ENCODE assay signal across 27 mouse cellular contexts in genomic region chr17:25762591-25762990, GRCm38 (mm10). TPM values are rescaled to one million over a fixed set of nuclear protein-coding genes. Genes with fewer than 3 reads are reported as not detected.
A peak's percentile ranks its signal among the peaks of the same experiment; 100 is the strongest.
DNase-seq lines count a peak whose midpoint lies in the region; TF ChIP-seq lines count a peak whose summit lies in the region.
"Had no signal": no experiment of that assay in that cellular context is flagged by ENCODE, and none has a peak within 500 bp of the region (broad histone marks: within the 10 kb centered on the region; RNA-seq: fewer than 3 reads in every experiment).

No protein-coding gene starts in this region.

- H3K36me3 ChIP-seq in ES-Bruce4 (ENCODE audit: control insufficient read depth, insufficient read depth, low read length, poor library complexity, severe bottlenecking), result no peaks in the 10 kb centered on the region
- H3K36me3 ChIP-seq: embryonic facial prominence, embryonic 13.5 days; embryonic facial prominence, embryonic 15.5 days; forebrain, embryonic 10.5 days; forebrain, embryonic 12.5 days; forebrain, embryonic 15.5 days had no signal

- no peak for TF ChIP-seq EP300 in ES-Bruce4 (IDR thresholded peaks at IDR 0.05; ENCODE audit: insufficient read depth, low read depth, low read length)

- TF ChIP-seq POLR2A in ES-Bruce4 (IDR thresholded peaks at IDR 0.05; ENCODE audit: insufficient read depth, low read length), result no peak

- no peaks in the 10 kb centered on the region for H3K9me3 ChIP-seq in ES-Bruce4 (replicated peaks; ENCODE audit: control insufficient read depth, insufficient read depth, low read length, poor library complexity, severe bottlenecking)
- H3K9me3 ChIP-seq: embryonic facial prominence, embryonic 13.5 days; embryonic facial prominence, embryonic 15.5 days; forebrain, embryonic 10.5 days; forebrain, embryonic 12.5 days; forebrain, embryonic 15.5 days had no signal

- intact Hi-C loops in left cerebral cortex, adult 2 months (cut with DNase I), result no loop called here

- H3K4me1 ChIP-seq in ES-Bruce4 (ENCODE audit: control insufficient read depth, insufficient read depth, low read length), result peaks cover 7% of the 10 kb centered on the region
- H3K4me1 ChIP-seq: embryonic facial prominence, embryonic 13.5 days; embryonic facial prominence, embryonic 15.5 days had no signal

- DNase-seq in left cerebral cortex, adult 2 months (ENCODE audit: extremely low spot score in 1 of 2, low spot score in 2 of 2), result no peak
- DNase-seq in left cerebral cortex, adult 9 months (ENCODE audit: low spot score in 2 of 2), result no peak
- DNase-seq in ES-CJ7 (ENCODE audit: low read depth, low spot score) (peak; percentile 60), ZHBTc4 (ENCODE audit: low read depth, low spot score) (peak; percentile 54)
- no peak for DNase-seq in lung, postnatal 25 days (ENCODE audit: low spot score)
- DNase-seq in cerebellum, adult 18-20 months, result no peak
- DNase-seq: adrenal gland, adult 2 months; adrenal gland, postnatal 14 days; adrenal gland, postnatal 36 days; cerebellum, adult 11-12 months; cerebellum, adult 8-10 months; cerebellum, adult 9-11 months; cerebellum, postnatal 14 days; cerebellum, postnatal 36 days; embryo, embryonic 11 days; forebrain, postnatal 0 days had no signal

- H3K27me3 ChIP-seq in ES-Bruce4 (ENCODE audit: control insufficient read depth, insufficient read depth, low read length, poor library complexity, severe bottlenecking), result no peaks in the 10 kb centered on the region
- H3K27me3 ChIP-seq: forebrain, embryonic 15.5 days had no signal

- peak overlapping the region; percentile 58; the same call in 1 of the 2 replicates for H3K27ac ChIP-seq in left cerebral cortex, adult 2 months
- H3K27ac ChIP-seq in ES-Bruce4 (ENCODE audit: insufficient read depth, low read length), result peak overlapping the region; percentile 56; the same call in 1 of the 2 replicates
- H3K27ac ChIP-seq: embryonic facial prominence, embryonic 13.5 days; embryonic facial prominence, embryonic 15.5 days; forebrain, embryonic 10.5 days; forebrain, embryonic 12.5 days; forebrain, embryonic 15.5 days had no signal

- H3K9ac ChIP-seq in ES-Bruce4 (ENCODE audit: low read depth, poor library complexity, severe bottlenecking), result no peak overlapping the region
- H3K9ac ChIP-seq: embryonic facial prominence, embryonic 13.5 days; embryonic facial prominence, embryonic 15.5 days; forebrain, embryonic 12.5 days; forebrain, embryonic 15.5 days; forebrain, postnatal 0 days had no signal

- no peak for TF ChIP-seq CTCF in left cerebral cortex, adult 2 months (IDR thresholded peaks at IDR 0.05)
- TF ChIP-seq CTCF in ES-Bruce4 (IDR thresholded peaks at IDR 0.05; ENCODE audit: low read depth, low read length), result no peak

- no peak overlapping the region for H3K4me3 ChIP-seq in left cerebral cortex, adult 2 months
- H3K4me3 ChIP-seq in ES-Bruce4 (ENCODE audit: low read depth, low read length), result no peak overlapping the region
- H3K4me3 ChIP-seq: embryonic facial prominence, embryonic 13.5 days; embryonic facial prominence, embryonic 15.5 days; erythroblast, embryonic 14.5 days; forebrain, embryonic 10.5 days; forebrain, embryonic 12.5 days; forebrain, embryonic 15.5 days had no signal

RNA-seq across cellular contexts. Expression of gene Msln, which starts 8.4 kb away (rescaled TPM):
- 1 to 10 TPM; 3.1 to 3.9 TPM for total RNA-seq in left cerebral cortex, adult 2 months (2021)
- 9.6 and 15.1 TPM in 2 replicates for polyA plus RNA-seq in ES-Bruce4 (2011; ENCODE audit: insufficient read depth, insufficient read length, low read depth, missing spikeins)
- total RNA-seq: common myeloid progenitor, adult 5-6 weeks; MEL had no signal
- polyA plus RNA-seq: embryonic facial prominence, embryonic 11.5 days; erythroblast, embryonic 14.5 days; forebrain, embryonic 10.5 days had no signal

RNA-seq across cellular contexts. Expression of gene Narfl, which starts 11.0 kb away (rescaled TPM):
- 10 to 100 TPM; 32.4 to 33.2 TPM for total RNA-seq in left cerebral cortex, adult 2 months (2021)
- polyA plus RNA-seq in ES-Bruce4 (2011; ENCODE audit: insufficient read depth, insufficient read length, low read depth, missing spikeins), result 18.8 and 21.3 TPM in 2 replicates

RNA-seq across cellular contexts. Expression of gene Haghl, which starts 22.9 kb away (rescaled TPM):
- total RNA-seq in left cerebral cortex, adult 2 months (2021), result 100 to 1,000 TPM; 112 to 123 TPM
- polyA plus RNA-seq in ES-Bruce4 (2011; ENCODE audit: insufficient read depth, insufficient read length, low read depth, missing spikeins), result 25.7 and 32.1 TPM in 2 replicates

RNA-seq across cellular contexts. Expression of gene Ccdc78, which starts 23.8 kb away (rescaled TPM):
- total RNA-seq in left cerebral cortex, adult 2 months (2021), result not detected
- not detected in 2 replicates for polyA plus RNA-seq in ES-Bruce4 (2011; ENCODE audit: insufficient read depth, insufficient read length, low read depth, missing spikeins)
- total RNA-seq: adrenal gland, adult 2 months; adrenal gland, postnatal 14 days; adrenal gland, postnatal 36 days; common myeloid progenitor, adult 5-6 weeks; forebrain, postnatal 0 days had no signal
- polyA plus RNA-seq: embryonic facial prominence, embryonic 11.5 days; erythroblast, embryonic 14.5 days had no signal

RNA-seq across cellular contexts. Expression of gene Mslnl, which starts 26.7 kb away (rescaled TPM):
- total RNA-seq in left cerebral cortex, adult 2 months (2021), result under 1 TPM; 0.45 to 0.47 TPM
- polyA plus RNA-seq in ES-Bruce4 (2011; ENCODE audit: insufficient read depth, insufficient read length, low read depth, missing spikeins), result 0.30 TPM in 1 of 2 replicates, not detected in the other
- total RNA-seq: adrenal gland, adult 2 months; adrenal gland, postnatal 14 days; adrenal gland, postnatal 36 days; common myeloid progenitor, adult 5-6 weeks had no signal
- polyA plus RNA-seq: C2C12; embryonic facial prominence, embryonic 13.5 days; erythroblast, embryonic 14.5 days; forebrain, embryonic 10.5 days; forebrain, embryonic 15.5 days; forebrain, postnatal 0 days had no signal

Comparison
In these comparisons a context has a peak if more than half of its experiments do, and no peak if none do; other contexts are left out.
1. DNase-seq: peak in ES-CJ7 (single experiment) and ZHBTc4 (single experiment); none in left cerebral cortex, adult 2 months (0 of 2), left cerebral cortex, adult 9 months (0 of 2), lung, postnatal 25 days (single experiment) and cerebellum, adult 18-20 months (0 of 2).